Mouse (Mus musculus): ENCODE measurements around the gene Tgds. TPM values are rescaled to one million over a fixed set of nuclear protein-coding genes. Genes with fewer than 3 reads are reported as not detected.

Gene Tgds
- 20.2 and 22.8 TPM in 2 replicates for polyA plus RNA-seq (2015; fragmentation: Nextera tagmentation; extraction: Ambion mirVana)

- H3K27me3 ChIP-seq (replicated peaks; ENCODE audit: control insufficient read depth, insufficient read depth, low read length), result no peaks in the 10 kb centered on the region
- H3K9me3 ChIP-seq (ENCODE audit: control insufficient read depth, low read length), result no peaks in the 10 kb centered on the region
- peaks cover 13% of the 10 kb centered on the region for H3K4me1 ChIP-seq (replicated peaks; ENCODE audit: control insufficient read depth, insufficient read depth, low read length)
- H3K36me3 ChIP-seq (ENCODE audit: control insufficient read depth, insufficient read depth), result no peaks in the 10 kb centered on the region
- WGBS, result 0% methylated on average over 28 of the region's 28 CpGs
- peak within 1 kb of the TSS; percentile 59 for H3K9ac ChIP-seq (replicated peaks; ENCODE audit: low read depth, low read length)
- peak within 1 kb of the TSS; percentile 86 for H3K4me2 ChIP-seq (ENCODE audit: low read length)
- ATAC-seq, result peak; percentile 76
- H3K27ac ChIP-seq (ENCODE audit: low read length), result no peak within 1 kb of the TSS
- H3K4me3 ChIP-seq (replicated peaks; ENCODE audit: low read length), result peak within 1 kb of the TSS; percentile 54
These were observed at the start of gene Tgds for GRCm38 (mm10) chr14:118132642-118132977. TSS of gene Tgds (minus strand) at chr14:118132755.

- WGBS, result 3% methylated on average over 10 of the region's 10 CpGs
- peak overlapping the region; percentile 64 for H3K4me2 ChIP-seq (ENCODE audit: low read length)
These were observed 48.2 kb upstream of the Tgds start for GRCm38 (mm10) chr14:118180711-118181177.

GRCm38 (mm10) chr14:118180117-118180557 is 47.6 kb upstream of the Tgds start:
- H3K9me3 ChIP-seq (ENCODE audit: control insufficient read depth, low read length), result no peaks in the 10 kb centered on the region
- H3K4me2 ChIP-seq (ENCODE audit: low read length), result peak overlapping the region; percentile 64
- peak overlapping the region; percentile 39 for H3K27ac ChIP-seq (ENCODE audit: low read length)
- peaks cover 4% of the 10 kb centered on the region for H3K4me1 ChIP-seq (replicated peaks; ENCODE audit: control insufficient read depth, insufficient read depth, low read length)
- ATAC-seq, result peak; percentile 78
- WGBS, result under 1% methylated on average over 20 of the region's 20 CpGs
- peak overlapping the region; percentile 67 for H3K9ac ChIP-seq (replicated peaks; ENCODE audit: low read depth, low read length)
- no peaks in the 10 kb centered on the region for H3K36me3 ChIP-seq (ENCODE audit: control insufficient read depth, insufficient read depth)
- H3K4me3 ChIP-seq (replicated peaks; ENCODE audit: low read length), result peak overlapping the region; percentile 65
- no peaks in the 10 kb centered on the region for H3K27me3 ChIP-seq (replicated peaks; ENCODE audit: control insufficient read depth, insufficient read depth, low read length)

More at GRCm38 (mm10) chr14:118180711-118181177, 48.2 kb upstream of the Tgds start:
- peak overlapping the region; percentile 65 for H3K4me3 ChIP-seq (replicated peaks; ENCODE audit: low read length)
- H3K4me1 ChIP-seq (replicated peaks; ENCODE audit: control insufficient read depth, insufficient read depth, low read length), result peaks cover 4% of the 10 kb centered on the region
- H3K27me3 ChIP-seq (replicated peaks; ENCODE audit: control insufficient read depth, insufficient read depth, low read length), result no peaks in the 10 kb centered on the region
- H3K9ac ChIP-seq (replicated peaks; ENCODE audit: low read depth, low read length), result peak overlapping the region; percentile 67
- no peaks in the 10 kb centered on the region for H3K36me3 ChIP-seq (ENCODE audit: control insufficient read depth, insufficient read depth)
- H3K9me3 ChIP-seq (ENCODE audit: control insufficient read depth, low read length), result no peaks in the 10 kb centered on the region
- H3K27ac ChIP-seq (ENCODE audit: low read length), result peak overlapping the region; percentile 39
- ATAC-seq, result peak; percentile 91

GRCm38 (mm10) chr14:118179701-118180100 is 47.1 kb upstream of the Tgds start:
- 38% methylated on average over 7 of the region's 7 CpGs for WGBS

GRCm38 (mm10) chr14:118179251-118179650 is 46.7 kb upstream of the Tgds start:
- WGBS, result 44% methylated on average over 1 of the region's 1 CpGs
- H3K9me3 ChIP-seq (ENCODE audit: control insufficient read depth, low read length), result no peaks in the 10 kb centered on the region
- H3K4me2 ChIP-seq (ENCODE audit: low read length), result no peak overlapping the region
- H3K4me3 ChIP-seq (replicated peaks; ENCODE audit: low read length), result no peak overlapping the region
- H3K27ac ChIP-seq (ENCODE audit: low read length), result no peak overlapping the region
- H3K4me1 ChIP-seq (replicated peaks; ENCODE audit: control insufficient read depth, insufficient read depth, low read length), result peaks cover 4% of the 10 kb centered on the region
- H3K27me3 ChIP-seq (replicated peaks; ENCODE audit: control insufficient read depth, insufficient read depth, low read length), result no peaks in the 10 kb centered on the region
- no peak overlapping the region for H3K9ac ChIP-seq (replicated peaks; ENCODE audit: low read depth, low read length)
- no peaks in the 10 kb centered on the region for H3K36me3 ChIP-seq (ENCODE audit: control insufficient read depth, insufficient read depth)
- no peak for ATAC-seq

More at GRCm38 (mm10) chr14:118179701-118180100, 47.1 kb upstream of the Tgds start:
- peak; percentile 13 for ATAC-seq
- H3K4me3 ChIP-seq (replicated peaks; ENCODE audit: low read length), result peak overlapping the region; percentile 65
- peaks cover 4% of the 10 kb centered on the region for H3K4me1 ChIP-seq (replicated peaks; ENCODE audit: control insufficient read depth, insufficient read depth, low read length)
- peak overlapping the region; percentile 39; the same call in 1 of the 2 replicates for H3K27ac ChIP-seq (ENCODE audit: low read length)
- peak overlapping the region; percentile 67 for H3K9ac ChIP-seq (replicated peaks; ENCODE audit: low read depth, low read length)
- H3K4me2 ChIP-seq (ENCODE audit: low read length), result peak overlapping the region; percentile 64
- H3K36me3 ChIP-seq (ENCODE audit: control insufficient read depth, insufficient read depth), result no peaks in the 10 kb centered on the region
- H3K27me3 ChIP-seq (replicated peaks; ENCODE audit: control insufficient read depth, insufficient read depth, low read length), result no peaks in the 10 kb centered on the region
- H3K9me3 ChIP-seq (ENCODE audit: control insufficient read depth, low read length), result no peaks in the 10 kb centered on the region

- no peaks in the 10 kb centered on the region for H3K9me3 ChIP-seq (ENCODE audit: control insufficient read depth, low read length)
These were observed 43.1 kb upstream of the Tgds start for GRCm38 (mm10) chr14:118175694-118176085.

GRCm38 (mm10) chr14:118175071-118175693 is 42.6 kb upstream of the Tgds start:
- WGBS, result 88% methylated on average over 30 of the region's 30 CpGs
- no peaks in the 10 kb centered on the region for H3K27me3 ChIP-seq (replicated peaks; ENCODE audit: control insufficient read depth, insufficient read depth, low read length)
- H3K9me3 ChIP-seq (ENCODE audit: control insufficient read depth, low read length), result no peaks in the 10 kb centered on the region
- no peak overlapping the region for H3K4me3 ChIP-seq (replicated peaks; ENCODE audit: low read length)
- H3K4me1 ChIP-seq (replicated peaks; ENCODE audit: control insufficient read depth, insufficient read depth, low read length), result peaks cover 4% of the 10 kb centered on the region
- no peak overlapping the region for H3K9ac ChIP-seq (replicated peaks; ENCODE audit: low read depth, low read length)
- no peak overlapping the region for H3K4me2 ChIP-seq (ENCODE audit: low read length)
- no peak for ATAC-seq
- no peaks in the 10 kb centered on the region for H3K36me3 ChIP-seq (ENCODE audit: control insufficient read depth, insufficient read depth)
- H3K27ac ChIP-seq (ENCODE audit: low read length), result no peak overlapping the region

More at GRCm38 (mm10) chr14:118175694-118176085, 43.1 kb upstream of the Tgds start:
- Histone ChIP-seq H3K4me1 (replicated peaks; ENCODE audit: control insufficient read depth, insufficient read depth, low read length) (peaks cover 4% of the 10 kb centered on the region), H3K4me3 (replicated peaks; ENCODE audit: low read length) (no peak overlapping the region), H3K27ac (ENCODE audit: low read length) (no peak overlapping the region), H3K27me3 (replicated peaks; ENCODE audit: control insufficient read depth, insufficient read depth, low read length) (no peaks in the 10 kb centered on the region), H3K4me2 (ENCODE audit: low read length) (no peak overlapping the region), H3K36me3 (ENCODE audit: control insufficient read depth, insufficient read depth) (no peaks in the 10 kb centered on the region), H3K9ac (replicated peaks; ENCODE audit: low read depth, low read length) (no peak overlapping the region)
- ATAC-seq, result no peak
- 90% methylated on average over 12 of the region's 12 CpGs for WGBS

GRCm38 (mm10) chr14:118173590-118174203 is 41.1 kb upstream of the Tgds start:
- Histone ChIP-seq H3K9ac (replicated peaks; ENCODE audit: low read depth, low read length) (no peak overlapping the region), H3K4me2 (ENCODE audit: low read length) (no peak overlapping the region), H3K27ac (ENCODE audit: low read length) (no peak overlapping the region), H3K36me3 (ENCODE audit: control insufficient read depth, insufficient read depth) (no peaks in the 10 kb centered on the region), H3K4me3 (replicated peaks; ENCODE audit: low read length) (no peak overlapping the region), H3K4me1 (replicated peaks; ENCODE audit: control insufficient read depth, insufficient read depth, low read length) (no peaks in the 10 kb centered on the region), H3K9me3 (ENCODE audit: control insufficient read depth, low read length) (no peaks in the 10 kb centered on the region), H3K27me3 (replicated peaks; ENCODE audit: control insufficient read depth, insufficient read depth, low read length) (no peaks in the 10 kb centered on the region)
- no peak for ATAC-seq
- WGBS, result 68% methylated on average over 11 of the region's 11 CpGs

- Histone ChIP-seq H3K27ac (ENCODE audit: low read length) (no peak overlapping the region), H3K27me3 (replicated peaks; ENCODE audit: control insufficient read depth, insufficient read depth, low read length) (no peaks in the 10 kb centered on the region), H3K4me1 (replicated peaks; ENCODE audit: control insufficient read depth, insufficient read depth, low read length) (no peaks in the 10 kb centered on the region), H3K36me3 (ENCODE audit: control insufficient read depth, insufficient read depth) (no peaks in the 10 kb centered on the region), H3K9ac (replicated peaks; ENCODE audit: low read depth, low read length) (no peak overlapping the region), H3K4me3 (replicated peaks; ENCODE audit: low read length) (no peak overlapping the region), H3K9me3 (ENCODE audit: control insufficient read depth, low read length) (no peaks in the 10 kb centered on the region), H3K4me2 (ENCODE audit: low read length) (no peak overlapping the region)
- ATAC-seq, result no peak
- 98% methylated on average over 4 of the region's 4 CpGs for WGBS
These were observed 36.2 kb upstream of the Tgds start for GRCm38 (mm10) chr14:118168776-118169175.

Data from forebrain, embryonic 16.5 days (tissue).